Mouse (Mus musculus) heart, adult 9 months (tissue): ENCODE measurements around the gene Sox2.

Experiments used
- DNase-seq, 2 experiments: peaks; one replicate each; pipeline ENCODE4 v3.0.0; 2022; ENCODE audit warnings: low spot score in 2 of 2

The Sox2 gene

DNA sequence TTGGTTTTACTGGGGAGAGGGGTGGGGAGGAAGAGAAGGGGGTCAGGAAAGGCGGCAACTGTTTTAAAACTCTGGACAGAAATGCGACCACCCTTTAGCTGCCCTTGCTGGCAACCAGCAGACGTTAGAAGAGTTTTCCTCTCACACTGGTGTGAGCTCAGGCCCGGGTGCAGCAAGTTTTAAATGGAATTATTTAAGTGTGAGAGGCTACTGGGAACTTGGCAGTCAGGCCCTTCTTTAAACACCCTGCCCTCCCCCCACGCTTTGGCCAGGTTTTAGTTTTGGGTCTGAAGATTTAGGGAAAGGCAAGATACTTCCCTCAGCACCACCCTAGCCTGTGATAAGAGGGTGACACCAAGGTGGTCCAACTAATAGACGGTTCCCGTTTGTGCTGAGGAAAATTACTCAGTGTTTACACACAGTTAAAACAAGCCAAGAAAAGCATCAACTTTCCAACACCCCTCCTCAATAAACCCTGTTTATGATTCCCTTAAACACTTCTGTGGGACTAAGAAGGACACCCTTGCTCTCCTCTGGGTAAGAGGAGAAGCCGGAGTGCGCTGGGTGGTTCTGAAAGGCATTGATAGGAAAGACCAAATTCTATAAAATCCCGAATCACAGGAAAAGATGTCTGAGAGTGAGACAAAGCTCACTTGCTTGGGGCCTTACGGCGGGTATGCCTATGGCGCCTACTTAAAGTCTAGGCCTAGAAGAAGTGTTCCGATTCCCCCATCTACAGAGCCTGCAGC, 10.5 kb downstream of the Sox2 start:
- no peak for DNase-seq

DNA sequence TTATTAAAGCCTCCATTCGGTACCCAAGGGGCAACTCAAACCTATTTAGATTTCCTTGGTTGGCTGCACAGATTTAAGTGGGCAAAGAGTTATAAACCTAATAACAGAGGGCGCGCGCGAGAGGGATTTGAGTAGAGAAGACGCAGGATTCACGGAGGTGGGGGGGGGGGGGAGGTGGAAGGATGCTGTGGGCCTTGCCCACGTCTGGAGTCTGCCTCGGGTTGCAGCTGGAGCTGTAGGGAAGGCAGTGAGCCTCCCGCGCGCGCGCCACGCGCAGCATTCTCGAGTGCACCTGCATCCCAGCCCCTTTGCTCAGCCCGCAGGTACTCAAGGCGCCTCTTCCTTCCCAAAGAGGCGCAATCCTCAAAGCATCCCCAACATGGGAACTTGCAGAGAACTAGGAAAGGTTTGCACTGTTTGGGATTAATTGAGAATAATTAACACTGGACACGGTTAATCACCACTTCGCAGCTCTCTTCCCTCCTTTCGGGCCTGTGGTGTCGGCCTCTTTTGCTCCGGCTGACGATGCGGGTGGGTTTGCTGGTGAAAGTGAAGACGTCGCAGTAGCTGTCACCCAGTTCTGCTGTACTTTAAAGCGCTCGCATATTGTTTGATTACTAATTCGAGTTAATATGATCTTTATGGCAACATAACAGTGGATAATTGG, 11.3 kb downstream of the Sox2 start:
- no peak for DNase-seq

DNA sequence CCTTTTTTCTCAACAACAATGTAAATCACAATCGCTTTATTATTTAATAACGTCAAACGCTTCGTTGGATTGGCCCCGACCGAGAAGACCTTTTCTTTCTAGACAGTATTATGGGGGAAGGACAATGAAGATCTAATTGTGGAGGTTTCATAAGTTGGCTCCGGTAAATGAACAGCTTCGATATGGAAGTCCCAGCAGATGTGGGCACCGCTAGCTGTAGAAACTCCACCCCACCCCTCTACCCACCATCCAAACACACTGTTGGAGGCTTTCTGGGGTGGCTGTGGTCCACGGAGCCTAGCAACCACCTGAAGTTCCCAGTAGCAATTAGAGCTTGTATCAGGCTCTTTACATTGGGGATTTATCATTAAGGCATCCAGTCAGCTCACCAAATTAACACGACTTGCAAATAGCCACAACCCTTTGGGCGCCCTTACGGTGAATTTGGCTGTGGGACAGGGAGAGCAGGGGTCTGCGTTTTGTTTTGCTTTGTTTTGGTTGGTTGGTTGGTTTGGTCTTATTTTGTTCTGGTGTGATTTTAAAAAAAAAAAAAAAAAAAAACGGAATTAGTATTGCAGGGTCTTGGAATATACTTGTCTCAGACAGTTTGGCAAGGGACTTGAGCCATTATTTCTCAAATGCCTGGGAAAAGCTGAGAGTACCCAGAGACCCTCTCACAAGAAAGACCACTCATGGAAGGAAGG, 12.0 kb downstream of the Sox2 start:
- DNase-seq = no peak

DNA sequence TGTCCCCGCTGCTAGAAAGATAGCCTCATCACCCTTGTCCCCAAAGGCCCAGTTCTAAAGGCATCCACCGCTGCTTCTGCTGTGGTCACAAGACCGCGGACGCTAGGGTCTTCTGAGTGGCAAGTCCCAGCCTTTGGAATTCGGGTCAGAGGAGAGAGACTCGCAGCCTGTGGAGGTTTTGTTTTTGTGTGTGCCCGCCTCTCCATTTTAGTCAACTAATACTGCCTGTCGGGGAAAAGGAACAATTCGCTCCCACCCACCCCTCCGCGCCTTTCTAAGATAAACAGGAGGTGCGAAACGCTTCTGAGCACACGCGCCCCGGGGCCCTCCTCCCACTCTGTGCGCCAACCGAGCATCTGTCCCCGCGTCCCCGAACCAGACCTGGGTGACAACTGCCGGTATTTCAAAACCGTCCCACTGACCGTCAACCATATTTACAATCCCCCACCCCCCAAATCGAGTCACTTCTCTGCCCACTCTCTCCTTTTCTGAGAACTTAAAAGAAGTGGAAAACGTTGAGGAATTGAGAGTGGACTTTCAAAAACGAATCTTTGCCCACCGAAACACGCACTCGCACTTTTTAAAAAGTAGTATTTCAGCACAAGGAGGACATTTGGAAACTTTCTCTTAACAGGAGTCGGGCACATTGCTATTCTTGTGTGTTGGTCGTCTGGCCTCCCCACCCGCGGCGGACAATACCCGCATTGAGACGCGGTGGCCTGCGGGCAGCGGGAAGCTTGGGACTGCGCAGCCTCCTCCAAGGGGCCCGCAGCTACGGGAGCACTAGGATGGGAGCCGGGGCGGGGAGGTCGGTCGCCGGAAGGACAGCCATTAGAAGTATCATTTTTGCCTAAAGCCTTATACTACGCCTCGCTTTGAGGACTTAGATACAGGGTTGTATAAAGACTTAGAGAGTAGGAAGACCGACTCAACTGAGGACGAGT, 12.8 kb downstream of the Sox2 start:
- no peak for DNase-seq

DNA sequence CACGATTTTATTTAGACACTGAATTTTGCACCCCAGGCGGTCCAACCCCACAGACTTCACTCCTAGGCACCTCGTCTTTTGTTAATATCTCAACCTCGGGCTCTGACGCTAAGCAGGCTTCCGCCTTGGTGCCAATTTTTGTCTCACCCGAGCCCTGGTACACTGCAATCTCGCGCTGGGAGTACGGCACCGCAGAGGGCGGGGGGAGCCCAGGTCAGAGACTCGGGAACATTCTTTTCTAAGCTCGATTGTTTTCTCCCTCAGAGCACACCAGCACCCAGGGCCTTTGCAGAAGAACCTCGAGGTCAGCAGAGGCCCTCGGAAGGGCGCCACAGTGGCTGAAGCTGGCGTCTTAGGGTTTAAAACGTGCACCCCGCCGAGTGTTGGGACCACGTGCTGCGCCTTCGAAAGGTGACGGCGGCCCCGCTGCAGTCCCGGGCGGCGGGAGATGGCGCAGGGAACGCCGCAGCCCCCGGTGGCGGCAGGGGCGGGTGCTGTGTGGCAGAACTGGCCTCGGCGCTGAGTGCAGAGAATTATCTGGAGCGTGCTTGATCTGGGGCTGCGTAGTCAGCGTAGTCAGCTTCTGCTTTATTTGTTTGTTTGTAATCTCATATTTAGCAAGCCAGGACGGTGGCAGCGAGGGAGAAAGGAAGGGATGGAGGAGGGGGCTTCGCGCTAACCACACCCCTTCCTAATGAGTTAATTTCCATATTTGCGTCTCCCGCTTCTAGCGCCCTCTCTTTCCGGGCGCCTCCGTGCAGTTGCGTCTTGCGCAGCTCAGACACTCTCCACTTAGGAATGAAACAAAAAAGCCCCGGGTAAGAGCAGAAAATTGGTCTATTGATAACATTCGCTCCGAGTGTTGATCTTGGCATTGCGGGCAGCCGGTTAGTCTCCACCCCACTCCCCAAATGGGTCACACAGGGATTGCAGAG, 13.8 kb downstream of the Sox2 start:
- DNase-seq = no peak

DNA sequence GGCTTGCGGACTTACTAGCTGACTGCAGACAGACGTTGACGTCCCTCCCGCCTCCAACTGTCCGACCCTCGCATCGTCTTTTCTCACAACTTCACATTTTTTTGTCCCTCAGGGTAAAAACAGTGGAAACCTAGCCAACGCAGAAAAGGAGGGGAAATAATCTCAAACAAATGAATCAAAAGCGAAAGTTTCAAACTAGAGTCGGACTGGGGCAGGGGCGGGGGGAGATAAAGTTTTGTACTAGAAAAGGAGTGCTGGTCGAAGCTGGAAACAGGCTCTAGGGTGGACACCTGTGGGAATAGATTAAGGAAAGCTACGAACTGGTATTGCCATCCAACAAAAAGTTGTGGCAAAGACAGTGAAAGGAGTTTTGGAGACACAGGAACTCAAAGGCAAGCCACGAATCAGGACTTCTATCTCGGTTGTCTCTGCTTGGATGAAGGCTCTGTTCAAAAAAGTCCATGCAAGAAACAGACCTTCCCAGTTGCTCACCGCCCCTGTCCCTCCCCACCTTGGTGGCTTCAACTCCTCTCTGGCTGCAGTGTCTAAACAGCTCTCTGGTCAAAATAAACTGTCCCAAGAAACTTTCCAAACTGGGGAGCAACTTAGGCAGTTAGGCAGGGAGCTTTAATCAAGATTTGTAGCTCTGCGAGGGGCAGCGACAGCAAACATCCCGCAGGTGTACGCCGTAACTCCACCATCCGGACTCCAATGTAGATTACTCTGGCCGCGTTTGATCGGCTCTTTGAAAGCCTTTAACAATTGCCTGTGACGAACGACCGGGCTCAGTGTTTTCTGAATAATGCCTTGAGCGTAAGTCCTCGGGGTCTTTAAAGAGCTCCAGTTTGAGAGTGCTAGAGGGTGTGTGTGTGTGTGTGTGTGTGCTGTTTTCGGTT, 14.7 kb downstream of the Sox2 start:
- DNase-seq = no peak

DNA sequence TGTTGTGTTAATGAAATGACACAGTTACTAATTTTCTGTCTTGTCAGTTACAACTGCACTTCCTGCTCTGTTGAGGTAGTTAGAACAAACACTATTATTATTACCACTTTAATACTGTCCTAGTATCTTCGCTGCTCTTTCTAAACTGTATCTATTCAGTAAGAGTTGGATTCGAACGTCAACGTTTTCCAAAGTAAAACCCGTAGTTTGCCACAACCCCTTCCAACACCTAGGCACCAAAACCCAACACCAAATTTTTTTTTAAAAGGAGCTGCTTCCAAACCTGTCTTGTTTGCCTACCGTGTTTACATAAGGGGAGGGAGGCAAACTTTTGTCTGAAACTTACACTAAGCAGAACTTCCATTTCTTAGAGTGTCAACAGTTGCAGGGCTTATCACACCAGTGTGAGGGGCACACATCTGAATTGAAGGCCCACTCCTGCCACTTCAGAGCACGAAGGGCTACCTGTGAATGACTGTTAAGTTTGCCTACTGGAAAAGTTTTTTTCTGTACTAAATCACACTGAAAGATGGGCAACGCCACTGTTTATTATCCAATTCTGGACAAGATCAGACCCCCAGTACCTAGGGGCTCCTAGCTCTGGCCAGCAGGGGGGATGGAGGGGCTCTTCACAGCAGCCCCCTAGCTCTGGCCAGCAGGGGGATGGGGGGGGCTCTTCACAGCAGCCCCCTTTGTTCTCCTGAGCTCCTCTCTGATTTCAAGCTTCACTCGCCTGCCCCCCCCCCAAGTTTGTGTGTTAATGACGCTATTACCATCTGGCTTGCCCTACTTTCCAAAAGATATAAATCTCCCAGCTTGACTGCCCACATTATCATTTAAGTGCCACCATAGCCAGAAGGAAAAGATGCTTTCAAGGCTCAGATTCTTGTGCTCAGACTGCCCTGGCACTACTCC, 15.8 kb downstream of the Sox2 start:
- no peak for DNase-seq

DNA sequence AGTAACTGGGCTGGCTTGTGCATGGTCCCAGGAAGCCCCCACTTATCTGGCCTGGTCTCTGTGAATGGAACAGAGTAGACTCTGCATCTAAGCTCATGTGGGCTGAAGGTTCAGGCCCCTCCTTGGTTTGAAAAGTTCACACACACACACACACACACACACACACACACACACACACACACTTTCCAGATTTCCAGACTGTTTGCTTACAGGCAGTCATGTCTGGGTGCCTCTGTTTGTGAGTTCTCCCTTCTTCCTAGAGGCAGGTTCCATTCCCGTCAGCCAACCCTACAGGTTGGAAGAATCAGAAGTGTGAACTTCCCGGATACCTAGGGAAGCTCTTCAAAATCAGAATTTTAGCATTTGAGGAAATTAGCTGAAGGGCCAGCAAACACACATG, 17.0 kb downstream of the Sox2 start:
- DNase-seq = no peak

DNA sequence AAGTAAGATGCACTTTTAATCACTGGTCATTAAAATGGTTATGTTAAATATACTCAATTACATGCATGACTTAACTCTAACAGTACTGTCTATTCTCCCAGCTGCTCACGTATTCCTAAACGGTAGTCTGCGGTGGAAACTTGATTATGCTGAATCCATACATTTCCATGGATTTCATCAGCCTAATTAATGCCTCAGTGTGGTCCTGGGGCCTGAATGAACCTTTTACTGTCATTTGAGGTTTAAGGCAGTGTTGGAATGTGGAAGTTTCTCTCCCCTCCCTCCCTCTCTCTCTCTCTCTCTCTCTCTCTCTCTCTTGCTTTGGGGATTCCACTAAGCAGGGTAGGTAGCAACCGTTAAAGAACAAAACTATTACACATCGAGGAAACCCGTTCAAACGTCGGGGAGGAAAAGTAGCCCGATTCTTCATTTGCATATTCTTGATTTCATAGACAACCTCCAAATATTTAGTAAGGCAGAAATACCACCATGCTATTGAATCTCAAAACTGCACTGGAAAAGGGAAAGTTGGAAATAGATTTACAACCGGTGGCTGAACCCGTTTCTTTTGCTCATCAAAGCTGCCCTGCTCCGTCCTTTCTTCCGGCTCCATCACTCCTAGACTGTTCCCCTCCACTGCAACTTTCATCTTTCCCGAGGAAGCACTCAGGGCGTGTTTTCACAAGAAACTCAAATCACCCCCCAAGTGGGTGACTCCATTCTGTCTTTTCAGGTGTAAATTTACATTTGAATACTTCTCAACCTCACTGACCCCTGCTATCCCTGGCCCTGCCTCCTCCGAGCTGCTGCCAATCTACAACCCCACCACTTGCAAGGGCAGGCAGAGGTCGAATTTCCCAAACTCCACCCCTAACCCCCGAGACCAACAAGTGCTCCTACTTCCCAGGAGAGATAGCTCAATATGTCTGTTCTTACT, 17.9 kb downstream of the Sox2 start:
- DNase-seq = no peak

DNA sequence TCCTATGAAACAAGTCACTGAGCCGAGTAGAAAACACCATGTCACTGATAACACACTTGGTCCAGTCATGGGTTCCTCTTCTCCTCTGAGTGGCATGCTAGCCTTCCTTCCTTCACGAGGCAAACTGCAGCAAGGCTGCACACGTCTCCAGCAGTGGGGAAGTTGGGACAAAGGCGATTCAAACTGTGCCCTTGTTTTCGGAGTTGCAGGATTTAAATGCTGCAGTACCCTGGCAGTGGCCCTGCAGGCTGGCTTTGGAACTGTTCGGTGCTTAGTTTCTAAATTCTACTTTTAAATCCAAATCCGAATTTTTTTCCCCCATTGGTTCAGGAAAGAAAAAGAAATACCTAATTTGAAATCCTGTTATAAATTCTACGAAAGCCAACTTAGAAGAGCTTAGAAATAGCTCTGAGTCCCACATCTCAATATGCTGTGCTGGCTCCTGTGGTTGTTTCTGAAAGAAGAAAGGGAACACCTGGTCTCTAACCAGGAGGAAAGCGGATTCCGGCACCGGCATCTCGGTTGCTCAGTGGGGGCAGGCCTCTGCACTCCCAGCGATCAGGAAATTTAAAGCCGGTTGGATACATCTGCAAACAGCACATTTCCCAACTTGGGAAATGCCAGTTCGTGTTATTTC, 20.9 kb downstream of the Sox2 start:
- no peak for DNase-seq

DNA sequence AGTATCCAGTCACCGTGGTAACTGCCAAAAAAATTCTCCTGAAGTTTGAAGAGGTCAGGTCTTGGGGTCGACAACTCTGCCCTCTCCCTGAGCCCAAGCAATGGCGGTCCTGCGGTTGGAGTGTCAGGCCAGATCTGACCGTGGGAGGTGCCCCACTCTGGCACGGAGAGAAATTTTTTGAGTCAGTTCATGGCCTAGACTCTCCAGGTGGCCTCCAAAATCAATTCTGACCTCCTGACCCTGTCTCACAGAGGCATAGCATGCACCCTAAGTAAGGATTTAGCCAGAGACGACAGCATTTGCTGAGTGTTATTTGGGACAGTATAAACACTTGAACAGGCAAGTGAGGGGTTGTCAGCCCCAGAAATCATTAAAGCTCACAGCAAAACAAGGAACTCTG, 28.6 kb downstream of the Sox2 start:
- no peak for DNase-seq

DNA sequence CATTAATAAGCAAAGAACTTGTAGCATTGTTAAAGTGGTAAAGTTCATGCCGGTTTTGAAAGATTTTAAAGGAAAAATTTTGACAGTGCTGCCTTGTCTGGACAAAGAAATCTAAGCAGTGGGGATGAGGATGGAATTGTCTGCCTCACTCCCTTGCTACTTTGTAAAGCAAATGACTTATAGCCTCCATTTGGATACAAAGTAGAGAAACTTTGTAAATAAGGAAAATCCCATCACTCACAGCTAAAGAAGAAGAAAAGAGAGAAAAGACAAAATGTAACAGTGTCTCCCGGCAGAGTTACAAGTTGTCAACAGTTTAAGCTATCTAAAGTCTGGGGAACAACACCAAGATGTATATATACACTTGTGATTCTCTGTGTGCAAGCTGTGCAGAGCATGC, 29.2 kb downstream of the Sox2 start:
- no peak for DNase-seq

DNA sequence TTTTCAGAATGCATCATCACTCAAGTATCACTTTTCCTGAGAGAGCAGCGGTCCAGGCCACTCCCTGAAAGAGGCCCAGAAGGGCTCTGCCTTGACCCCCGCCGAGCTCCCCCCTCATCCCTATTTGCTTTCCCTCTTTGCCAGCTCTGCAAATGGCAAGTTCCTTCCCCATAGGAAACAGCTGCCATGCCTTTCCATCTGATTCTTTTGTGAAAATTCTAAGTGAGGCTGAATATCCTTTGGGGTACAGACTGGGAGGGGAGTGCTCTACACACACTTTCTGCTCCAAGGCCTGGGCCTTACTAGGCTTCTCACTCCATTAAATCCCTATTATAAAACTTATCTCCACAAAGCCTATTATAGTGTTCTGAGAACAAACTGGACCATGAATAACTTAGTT, 29.7 kb downstream of the Sox2 start:
- no peak for DNase-seq

DNA sequence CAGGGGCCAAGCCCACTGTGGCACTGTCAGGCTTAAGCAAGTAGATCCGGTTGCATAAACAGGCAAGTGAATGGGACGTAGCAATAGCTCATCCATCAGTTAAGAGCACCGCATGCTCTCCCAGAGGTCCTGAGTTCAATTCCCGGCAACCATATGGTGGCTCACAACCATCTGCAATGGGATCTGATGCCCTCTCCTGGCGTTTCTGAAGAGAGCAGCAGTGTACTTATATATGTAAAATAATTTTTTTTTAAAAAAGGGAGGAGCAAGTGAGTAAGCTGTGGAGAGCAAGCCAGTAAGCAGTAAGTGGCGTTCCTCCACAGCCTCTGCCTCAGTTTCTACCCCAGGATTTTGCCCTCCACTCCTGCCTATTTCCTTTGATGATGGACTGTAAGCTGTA, 37.9 kb downstream of the Sox2 start:
- no peak for DNase-seq

DNA sequence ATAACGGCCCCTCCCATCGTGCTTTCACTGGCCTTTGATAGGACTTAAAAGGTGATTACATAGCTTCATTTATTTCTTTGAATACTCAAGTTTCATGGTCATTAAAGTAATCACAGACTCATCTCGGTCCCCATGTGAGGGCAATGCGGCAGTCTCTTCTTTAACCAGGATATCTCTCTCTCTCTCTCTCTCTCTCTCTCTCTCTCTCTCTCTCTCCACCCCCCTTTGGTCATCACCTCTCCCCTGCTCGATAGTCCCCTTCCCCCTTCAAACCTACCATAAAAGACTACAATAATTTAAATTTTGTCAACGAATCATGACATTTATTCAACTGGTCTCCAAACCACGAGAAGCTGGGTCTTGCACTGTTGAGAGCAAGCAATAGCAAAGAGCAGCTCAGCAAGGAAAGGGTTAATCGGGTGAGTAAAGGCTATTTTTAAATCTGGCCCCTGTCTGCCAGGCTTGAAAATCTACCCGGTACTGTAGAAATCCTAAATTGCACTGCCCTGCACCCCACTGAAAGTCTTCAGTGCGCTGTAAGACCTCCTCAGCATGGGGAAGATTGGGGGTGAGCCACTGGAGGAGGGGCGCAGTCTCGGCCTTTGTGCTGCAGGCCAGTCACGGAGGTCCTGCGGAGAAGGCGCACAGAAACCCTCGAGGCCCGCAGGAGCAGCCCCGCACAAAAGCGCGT, 41.6 kb downstream of the Sox2 start:
- DNase-seq = no peak

DNA sequence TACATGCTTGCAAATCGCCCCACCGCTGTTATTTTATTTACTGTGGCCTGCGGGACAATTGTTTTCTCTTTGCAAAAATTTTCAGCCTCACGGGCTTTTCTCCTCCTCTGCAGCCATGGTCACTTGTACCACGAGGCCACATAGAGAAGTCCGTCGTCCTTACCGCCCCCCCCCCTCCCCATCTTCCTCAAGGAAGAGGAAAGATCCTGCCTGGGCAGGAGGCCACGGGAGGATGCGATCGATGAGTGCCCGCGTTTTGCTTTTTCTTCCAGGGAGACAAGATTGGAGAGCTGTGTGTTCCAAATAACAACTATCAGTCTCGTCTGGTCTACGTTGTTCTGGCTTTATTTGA, 42.2 kb downstream of the Sox2 start:
- no peak for DNase-seq
